Mouse (Mus musculus) retina, postnatal 7 days (tissue): ENCODE results near the gene Lrrk1.

ENCODE experiments used
- DNase-seq: peaks from one replicate; pipeline ENCODE4 v3.0.0-alpha.2; 2012; ENCODE audit warnings: low read depth, low spot score

Lrrk1 gene

GRCm38 (mm10) chr7:66254993-66255392 lies 133.2 kb downstream of the Lrrk1 start:
- DNase-seq, result no peak

GRCm38 (mm10) chr7:66253975-66254651 lies 134.0 kb downstream of the Lrrk1 start:
- DNase-seq, result no peak

- peak; percentile 35 for DNase-seq
These were observed 138.1 kb downstream of the Lrrk1 start for GRCm38 (mm10) chr7:66250030-66250429.

DNA sequence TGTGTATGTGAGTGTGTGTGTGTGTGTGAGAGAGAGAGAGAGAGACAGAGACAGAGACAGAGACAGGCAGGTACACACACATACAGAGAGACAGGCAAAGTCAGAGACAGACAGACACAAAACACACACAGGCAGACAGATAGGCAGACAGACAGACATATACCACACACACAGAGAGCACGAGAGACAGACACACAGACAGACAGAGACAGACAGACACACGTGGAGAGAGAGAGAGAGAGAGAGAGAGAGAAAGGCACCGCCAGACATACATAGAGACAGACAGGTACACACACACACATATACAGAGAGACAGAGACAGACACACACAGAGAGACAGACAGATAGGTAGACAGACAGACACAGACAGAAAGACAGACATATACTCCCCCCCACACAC lies 138.7 kb downstream of the Lrrk1 start:
- no peak for DNase-seq

- DNase-seq, result no peak
These were observed 139.1 kb downstream of the Lrrk1 start for GRCm38 (mm10) chr7:66249020-66249419.

DNA sequence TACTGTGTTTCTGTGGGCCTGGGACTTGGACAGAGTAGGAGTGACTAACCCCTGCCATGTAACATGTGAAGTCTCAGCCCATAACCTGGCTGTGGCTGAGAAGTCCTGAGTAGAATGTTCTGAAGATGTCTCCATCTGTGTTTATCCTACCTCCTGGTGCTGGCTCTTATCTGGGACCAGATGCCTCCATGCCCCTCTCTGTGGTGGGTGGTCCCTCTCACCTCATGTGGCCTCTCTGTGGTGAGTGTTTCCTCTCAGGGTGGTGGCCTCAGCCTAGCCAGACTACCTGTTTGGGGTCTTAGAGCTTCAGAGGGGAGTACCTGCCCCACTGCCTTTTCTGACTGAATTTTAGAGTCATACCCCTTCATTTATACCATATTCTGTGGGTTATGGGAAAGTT lies 139.9 kb downstream of the Lrrk1 start:
- DNase-seq, result no peak

DNA sequence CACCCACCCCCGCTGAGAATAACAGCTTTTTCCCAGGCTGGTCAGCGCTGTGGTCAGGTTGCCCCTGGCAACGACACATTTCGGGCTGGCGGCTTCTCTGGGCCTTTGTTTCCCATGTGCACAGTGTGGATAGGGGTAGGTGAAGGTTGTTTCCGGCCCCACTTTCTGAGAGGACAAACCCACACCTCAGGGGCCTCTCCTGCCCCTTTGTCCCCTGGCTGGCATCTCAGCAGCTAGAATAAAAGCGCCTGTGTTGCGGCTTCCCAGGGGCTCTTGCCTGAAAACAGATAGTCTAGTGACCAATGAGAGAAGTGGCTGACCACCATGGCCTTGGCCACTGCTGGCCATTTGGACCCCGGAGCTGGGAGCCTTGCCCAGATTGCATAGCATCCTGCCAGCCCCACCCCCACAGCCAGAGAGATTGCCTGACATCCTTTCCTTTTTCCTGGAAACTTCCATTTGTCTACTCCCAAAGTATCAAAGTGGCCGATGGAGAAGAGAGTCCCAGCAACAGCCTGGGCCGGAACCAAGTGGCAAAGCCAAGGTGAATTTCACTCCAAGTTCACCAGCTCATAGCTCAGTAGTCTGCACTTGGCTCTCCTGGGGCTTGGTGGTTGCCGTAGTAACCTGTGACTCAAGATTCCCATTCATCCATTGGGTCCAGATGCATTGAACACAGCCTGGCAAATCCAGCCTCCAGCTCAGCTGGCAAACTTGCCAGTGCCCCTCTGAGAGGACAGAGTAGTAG lies 140.7 kb downstream of the Lrrk1 start:
- no peak for DNase-seq

GRCm38 (mm10) chr7:66246716-66247235 lies 141.4 kb downstream of the Lrrk1 start:
- DNase-seq, result no peak

DNA sequence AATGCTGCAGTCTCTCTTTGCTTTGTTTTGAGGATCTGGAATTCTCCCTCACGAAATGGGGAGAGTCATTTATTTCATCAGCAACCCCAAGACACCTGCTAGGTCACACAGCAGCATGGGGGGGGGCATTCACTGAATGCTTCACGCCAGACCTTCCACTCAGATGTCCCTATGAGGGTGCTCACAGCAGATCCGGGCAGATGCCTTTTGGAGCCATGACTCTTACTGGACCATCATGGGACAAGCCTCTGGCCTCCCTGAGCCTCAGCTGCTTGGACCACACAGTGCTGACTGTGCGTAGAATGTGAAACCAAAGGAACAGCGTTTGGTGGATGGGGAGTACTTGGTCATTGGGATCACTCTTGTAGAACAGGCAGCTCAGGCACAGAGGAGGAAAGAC lies 142.5 kb downstream of the Lrrk1 start:
- no peak for DNase-seq

DNA sequence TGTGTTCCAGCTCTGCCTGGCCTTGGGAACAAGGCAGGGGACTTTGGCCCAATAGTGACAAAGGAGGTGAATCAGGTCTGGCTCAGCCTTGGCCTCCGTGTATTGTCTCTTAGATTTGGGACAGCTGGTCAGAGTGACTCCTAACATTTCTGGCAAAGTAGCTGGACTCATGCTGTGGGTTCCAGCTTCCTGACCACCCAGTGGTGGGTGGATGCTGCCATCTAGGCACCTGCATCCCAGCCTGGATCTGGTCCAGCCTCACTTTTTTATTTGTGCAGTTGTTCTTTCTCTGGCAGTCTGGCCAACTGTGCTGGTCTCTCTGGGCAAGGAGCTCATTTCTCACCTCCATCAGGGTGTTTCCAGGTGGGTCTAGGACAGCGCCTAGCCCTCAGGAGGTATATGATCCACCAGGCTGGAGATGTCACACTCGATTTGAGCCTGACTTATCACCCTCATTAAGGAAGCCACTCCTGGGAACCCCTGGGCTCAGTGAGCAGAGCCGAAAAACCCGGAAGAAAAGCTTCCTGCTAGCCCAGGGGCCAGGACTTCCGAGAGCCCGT lies 144.3 kb downstream of the Lrrk1 start:
- DNase-seq, result no peak

- DNase-seq, result no peak
These were observed 146.2 kb downstream of the Lrrk1 start for GRCm38 (mm10) chr7:66241855-66242412.

GRCm38 (mm10) chr7:66238157-66238556 lies 150.0 kb downstream of the Lrrk1 start:
- no peak for DNase-seq

DNA sequence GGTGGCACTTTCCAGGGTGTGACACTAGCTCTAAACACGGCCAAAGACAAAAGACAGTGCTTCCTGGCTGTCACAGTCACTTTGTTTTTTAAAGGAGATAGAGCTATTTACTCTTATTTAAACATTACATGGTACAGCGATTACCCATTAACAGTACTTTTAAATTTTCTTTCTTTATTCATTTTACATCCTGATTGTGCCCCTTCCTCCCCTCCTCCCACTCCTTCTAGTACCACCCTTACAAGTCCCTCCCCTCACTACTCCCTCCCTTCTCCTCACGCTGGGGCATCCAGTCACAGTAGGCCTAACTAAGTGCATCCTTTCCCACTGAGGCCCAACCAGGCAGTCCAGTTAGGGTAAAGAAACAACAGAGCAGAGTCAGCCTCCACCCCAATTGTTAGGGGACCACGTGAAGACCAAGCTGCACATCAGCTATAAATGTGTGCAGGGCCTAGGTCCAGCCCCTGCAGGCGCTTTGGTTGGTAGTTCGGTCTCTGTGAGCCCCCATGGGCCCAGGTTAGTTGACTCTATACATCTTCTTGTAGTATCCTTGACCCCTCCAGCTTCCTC lies 154.1 kb downstream of the Lrrk1 start:
- DNase-seq, result no peak

GRCm38 (mm10) chr7:66233141-66233946 lies 154.8 kb downstream of the Lrrk1 start:
- no peak for DNase-seq

- DNase-seq, result no peak
These were observed 156.3 kb downstream of the Lrrk1 start for GRCm38 (mm10) chr7:66231861-66232260.

GRCm38 (mm10) chr7:66230638-66231550 lies 157.3 kb downstream of the Lrrk1 start:
- DNase-seq, result no peak

DNA sequence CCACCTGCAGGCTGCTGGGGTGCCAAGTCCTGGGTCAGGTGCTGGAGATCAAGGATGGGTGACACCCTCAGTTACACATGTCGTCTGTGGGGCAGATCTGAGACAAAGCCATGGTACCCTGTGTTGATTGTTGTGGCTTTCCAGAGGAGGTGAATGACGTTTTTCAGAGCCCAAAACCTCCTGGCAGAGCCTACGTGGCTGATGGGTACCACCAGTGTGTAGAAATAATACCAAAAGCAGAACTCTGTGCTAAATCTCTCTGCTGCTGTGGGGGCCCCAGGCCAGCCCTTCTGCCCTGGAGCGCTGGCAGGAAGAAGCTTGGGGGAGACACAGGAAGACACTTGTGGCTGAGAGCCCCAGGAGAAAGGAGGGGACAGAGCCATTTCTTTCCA lies 157.9 kb downstream of the Lrrk1 start:
- no peak for DNase-seq

- DNase-seq, result no peak
These were observed 158.7 kb downstream of the Lrrk1 start for GRCm38 (mm10) chr7:66229433-66229832.

- DNase-seq, result no peak
These were observed 159.6 kb downstream of the Lrrk1 start for GRCm38 (mm10) chr7:66228610-66228920.
